Mouse (Mus musculus): ENCODE measurements around the gene Treml2. TPM values are rescaled to one million over a fixed set of nuclear protein-coding genes. Genes with fewer than 3 reads are reported as not detected.
"Not testable (repeated sequence)": the region's sequence is repeated elsewhere in the genome, so short reads cannot be mapped to it uniquely, and the experiment has no call there.

Treml2 gene
- polyA plus RNA-seq, 1 experiment = 56.4 TPM

- 76% methylated on average over 2 of the region's 2 CpGs for WGBS
- peaks cover 18% of the 10 kb centered on the region for H3K36me3 ChIP-seq (ENCODE audit: control insufficient read depth, insufficient read depth, low read length)
- no peaks in the 10 kb centered on the region for H3K27me3 ChIP-seq (ENCODE audit: control insufficient read depth, insufficient read depth, low read length)
- H3K4me3 ChIP-seq (ENCODE audit: extremely low read depth, insufficient read depth, insufficient read length) = no peak overlapping the region
- no peak overlapping the region for H3K27ac ChIP-seq (ENCODE audit: insufficient read depth, low read length)
- H3K4me1 ChIP-seq (ENCODE audit: control insufficient read depth, insufficient read depth, insufficient read length) = peaks cover 9% of the 10 kb centered on the region
- no peak for TF ChIP-seq CTCF (IDR thresholded peaks at IDR 0.05; ENCODE audit: extremely low read depth, insufficient read depth, insufficient read length, insufficient replicate concordance)
- no peak for DNase-seq (ENCODE audit: low read depth in 1 of 2, low spot score in 2 of 2)
These were observed 12.8 kb downstream of the Treml2 start for GRCm38 (mm10) chr17:48312124-48312523.

GRCm38 (mm10) chr17:48315905-48316579 is 16.7 kb downstream of the Treml2 start, which contains the start of gene B430306N03Rik:
Gene B430306N03Rik, plus strand, starts transcription at chr17:48316141.
- not testable (repeated sequence) for H3K27me3 ChIP-seq (ENCODE audit: control insufficient read depth, insufficient read depth, low read length); H3K36me3 ChIP-seq (ENCODE audit: control insufficient read depth, insufficient read depth, low read length)
- WGBS = 42% methylated on average over 3 of the region's 3 CpGs
- Histone ChIP-seq H3K27ac (ENCODE audit: insufficient read depth, low read length) (peak within 1 kb of the TSS; percentile 82), H3K4me1 (ENCODE audit: control insufficient read depth, insufficient read depth, insufficient read length) (peaks cover 13% of the 10 kb centered on the region), H3K4me3 (ENCODE audit: extremely low read depth, insufficient read depth, insufficient read length) (peak within 1 kb of the TSS; percentile 27; the same call in 1 of the 2 replicates)
- peak in 1 of 2 experiments; percentile 42 for DNase-seq (ENCODE audit: low read depth in 1 of 2, low spot score in 2 of 2)

GRCm38 (mm10) chr17:48318686-48319085 is 19.4 kb downstream of the Treml2 start:
- H3K27me3 ChIP-seq (ENCODE audit: control insufficient read depth, insufficient read depth, low read length) = no peaks in the 10 kb centered on the region
- no peak for DNase-seq (ENCODE audit: low read depth in 1 of 2, low spot score in 2 of 2)
- TF ChIP-seq POLR2A (IDR thresholded peaks at IDR 0.05; ENCODE audit: low read depth, low read length) (no peak), CTCF (IDR thresholded peaks at IDR 0.05; ENCODE audit: extremely low read depth, insufficient read depth, insufficient read length, insufficient replicate concordance) (no peak)
- no peaks in the 10 kb centered on the region for H3K36me3 ChIP-seq (ENCODE audit: control insufficient read depth, insufficient read depth, low read length)
- H3K4me1 ChIP-seq (ENCODE audit: control insufficient read depth, insufficient read depth, insufficient read length) = peaks cover 13% of the 10 kb centered on the region
- 82% methylated on average over 1 of the region's 1 CpGs for WGBS
- no peak overlapping the region for H3K4me3 ChIP-seq (ENCODE audit: extremely low read depth, insufficient read depth, insufficient read length)
- H3K27ac ChIP-seq (ENCODE audit: insufficient read depth, low read length) = no peak overlapping the region

GRCm38 (mm10) chr17:48321279-48321678 is 22.0 kb downstream of the Treml2 start:
- no peak for TF ChIP-seq POLR2A (IDR thresholded peaks at IDR 0.05; ENCODE audit: low read depth, low read length)
- no peak for TF ChIP-seq CTCF (IDR thresholded peaks at IDR 0.05; ENCODE audit: extremely low read depth, insufficient read depth, insufficient read length, insufficient replicate concordance)
- Histone ChIP-seq H3K36me3 (ENCODE audit: control insufficient read depth, insufficient read depth, low read length) (no peaks in the 10 kb centered on the region), H3K27ac (ENCODE audit: insufficient read depth, low read length) (no peak overlapping the region), H3K4me3 (ENCODE audit: extremely low read depth, insufficient read depth, insufficient read length) (no peak overlapping the region), H3K4me1 (ENCODE audit: control insufficient read depth, insufficient read depth, insufficient read length) (peaks cover 16% of the 10 kb centered on the region), H3K27me3 (ENCODE audit: control insufficient read depth, insufficient read depth, low read length) (no peaks in the 10 kb centered on the region)
- DNase-seq (ENCODE audit: low read depth in 1 of 2, low spot score in 2 of 2) = no peak
- 80% methylated on average over 2 of the region's 2 CpGs for WGBS

GRCm38 (mm10) chr17:48323236-48323635 is 23.9 kb downstream of the Treml2 start:
- no peak for DNase-seq (ENCODE audit: low read depth in 1 of 2, low spot score in 2 of 2)
- peaks cover 13% of the 10 kb centered on the region for H3K4me1 ChIP-seq (ENCODE audit: control insufficient read depth, insufficient read depth, insufficient read length)
- H3K27ac ChIP-seq (ENCODE audit: insufficient read depth, low read length) = no peak overlapping the region
- TF ChIP-seq POLR2A (IDR thresholded peaks at IDR 0.05; ENCODE audit: low read depth, low read length) = no peak
- H3K27me3 ChIP-seq (ENCODE audit: control insufficient read depth, insufficient read depth, low read length) = no peaks in the 10 kb centered on the region
- no peak overlapping the region for H3K4me3 ChIP-seq (ENCODE audit: extremely low read depth, insufficient read depth, insufficient read length)
- WGBS = 93% methylated on average over 3 of the region's 3 CpGs
- no peaks in the 10 kb centered on the region for H3K36me3 ChIP-seq (ENCODE audit: control insufficient read depth, insufficient read depth, low read length)

GRCm38 (mm10) chr17:48324258-48324657 is 25.0 kb downstream of the Treml2 start:
- no peak for TF ChIP-seq POLR2A (IDR thresholded peaks at IDR 0.05; ENCODE audit: low read depth, low read length)
- no peak for TF ChIP-seq CTCF (IDR thresholded peaks at IDR 0.05; ENCODE audit: extremely low read depth, insufficient read depth, insufficient read length, insufficient replicate concordance)
- DNase-seq (ENCODE audit: low read depth in 1 of 2, low spot score in 2 of 2) = no peak
- H3K27ac ChIP-seq (ENCODE audit: insufficient read depth, low read length) = peak overlapping the region; percentile 10; the same call in 1 of the 2 replicates
- WGBS = 17% methylated on average over 5 of the region's 5 CpGs
- no peaks in the 10 kb centered on the region for H3K27me3 ChIP-seq (ENCODE audit: control insufficient read depth, insufficient read depth, low read length)
- peaks cover 9% of the 10 kb centered on the region; the same call in 1 of the 2 replicates for H3K4me1 ChIP-seq (ENCODE audit: control insufficient read depth, insufficient read depth, insufficient read length)
- no peak overlapping the region for H3K4me3 ChIP-seq (ENCODE audit: extremely low read depth, insufficient read depth, insufficient read length)
- no peaks in the 10 kb centered on the region for H3K36me3 ChIP-seq (ENCODE audit: control insufficient read depth, insufficient read depth, low read length)

- 94% methylated on average over 6 of the region's 6 CpGs for WGBS
- Histone ChIP-seq H3K4me3 (ENCODE audit: extremely low read depth, insufficient read depth, insufficient read length) (no peak overlapping the region), H3K27me3 (ENCODE audit: control insufficient read depth, insufficient read depth, low read length) (no peaks in the 10 kb centered on the region), H3K36me3 (ENCODE audit: control insufficient read depth, insufficient read depth, low read length) (no peaks in the 10 kb centered on the region), H3K27ac (ENCODE audit: insufficient read depth, low read length) (no peak overlapping the region), H3K4me1 (ENCODE audit: control insufficient read depth, insufficient read depth, insufficient read length) (peaks cover 9% of the 10 kb centered on the region; the same call in 1 of the 2 replicates)
- TF ChIP-seq POLR2A (IDR thresholded peaks at IDR 0.05; ENCODE audit: low read depth, low read length) (no peak), CTCF (IDR thresholded peaks at IDR 0.05; ENCODE audit: extremely low read depth, insufficient read depth, insufficient read length, insufficient replicate concordance) (no peak)
- DNase-seq (ENCODE audit: low read depth in 1 of 2, low spot score in 2 of 2) = no peak
These were observed 25.8 kb downstream of the Treml2 start for GRCm38 (mm10) chr17:48325093-48325492.

Measured in spleen, adult 2 months (tissue).